Mouse (Mus musculus) urinary bladder, postnatal 14 days (tissue): Measurements from ENCODE around the gene Nup155.
"Not testable (repeated sequence)": the region's sequence is repeated elsewhere in the genome, so short reads cannot be mapped to it uniquely, and the experiment has no call there.

Source experiments
- DNase-seq: peaks from one replicate; pipeline ENCODE4 v3.0.0; 2021; ENCODE audit warnings: low spot score

Gene Nup155

DNA sequence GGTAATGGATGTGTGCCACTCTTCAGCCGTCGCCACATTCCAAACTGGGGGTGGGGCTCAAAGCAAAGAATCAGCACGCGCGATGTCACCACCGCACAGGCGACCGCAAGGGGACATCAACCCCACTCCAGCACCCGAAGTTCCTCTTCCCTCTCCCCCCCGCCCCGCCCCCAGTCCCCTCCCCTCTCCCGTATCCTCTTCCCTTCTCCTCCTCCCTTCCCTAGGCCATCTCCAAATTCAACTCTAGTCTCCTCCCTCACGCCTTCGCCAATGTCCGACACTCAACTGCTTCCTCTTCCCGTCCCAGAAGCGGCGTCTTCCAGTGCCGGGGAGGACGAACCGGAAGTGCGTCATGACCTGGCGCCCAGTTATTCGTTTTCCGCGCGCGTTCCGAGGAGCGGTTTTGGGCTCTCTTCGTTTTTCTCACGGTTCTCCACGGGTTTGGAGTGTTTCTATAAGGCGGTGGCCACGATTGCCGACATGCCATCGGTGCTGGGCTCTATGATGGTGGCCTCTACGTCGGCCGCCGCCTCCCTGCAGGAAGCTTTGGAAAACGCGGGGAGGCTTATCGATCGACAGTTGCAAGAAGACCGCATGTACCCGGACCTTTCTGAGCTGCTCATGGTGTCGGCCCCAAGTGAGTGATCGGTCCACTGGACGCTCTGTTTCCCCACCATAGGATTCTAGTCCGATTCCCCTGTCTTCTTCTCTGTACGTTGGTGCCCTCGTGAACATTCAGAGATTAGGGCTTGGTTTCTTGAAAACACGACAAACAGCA is at the start of gene Nup155:
TSS of gene Nup155 (plus strand) at position 308 of the 778 bp plus-strand sequence.
- peak; percentile 93 for DNase-seq

- no peak for DNase-seq
These were observed 43.9 kb upstream of the Nup155 start for GRCm38 (mm10) chr15:8065221-8065620.

GRCm38 (mm10) chr15:8073159-8073558 is 35.9 kb upstream of the Nup155 start:
- DNase-seq, result not testable (repeated sequence)

DNA sequence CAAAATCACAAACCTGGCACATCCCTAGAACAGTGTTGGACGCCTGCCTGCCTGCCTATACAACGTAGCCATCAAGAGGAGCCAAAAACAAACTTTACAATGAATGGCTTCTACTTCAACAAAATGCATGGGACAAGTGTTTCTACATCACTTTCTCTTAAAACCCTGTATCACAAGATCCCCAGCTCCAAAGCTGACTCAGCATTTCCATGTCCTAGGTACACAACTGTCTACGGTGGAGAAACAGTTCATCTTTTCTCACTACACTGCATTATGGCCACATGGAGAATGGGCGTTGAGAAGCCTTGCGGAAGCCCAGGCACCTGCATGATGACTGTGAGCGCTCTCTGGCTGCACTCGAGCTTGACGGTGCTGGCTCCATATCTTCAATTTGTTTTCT is 26.9 kb upstream of the Nup155 start:
- no peak for DNase-seq

- no peak for DNase-seq
These were observed 21.8 kb upstream of the Nup155 start for GRCm38 (mm10) chr15:8087293-8087692.

GRCm38 (mm10) chr15:8088715-8089114 is 20.4 kb upstream of the Nup155 start:
- no peak for DNase-seq

GRCm38 (mm10) chr15:8090685-8091084 is 18.4 kb upstream of the Nup155 start:
- no peak for DNase-seq

GRCm38 (mm10) chr15:8092668-8093067 is 16.4 kb upstream of the Nup155 start:
- DNase-seq, result not testable (repeated sequence)

- DNase-seq, result peak; percentile 57
These were observed 11.2 kb upstream of the Nup155 start for GRCm38 (mm10) chr15:8097853-8098252.

DNA sequence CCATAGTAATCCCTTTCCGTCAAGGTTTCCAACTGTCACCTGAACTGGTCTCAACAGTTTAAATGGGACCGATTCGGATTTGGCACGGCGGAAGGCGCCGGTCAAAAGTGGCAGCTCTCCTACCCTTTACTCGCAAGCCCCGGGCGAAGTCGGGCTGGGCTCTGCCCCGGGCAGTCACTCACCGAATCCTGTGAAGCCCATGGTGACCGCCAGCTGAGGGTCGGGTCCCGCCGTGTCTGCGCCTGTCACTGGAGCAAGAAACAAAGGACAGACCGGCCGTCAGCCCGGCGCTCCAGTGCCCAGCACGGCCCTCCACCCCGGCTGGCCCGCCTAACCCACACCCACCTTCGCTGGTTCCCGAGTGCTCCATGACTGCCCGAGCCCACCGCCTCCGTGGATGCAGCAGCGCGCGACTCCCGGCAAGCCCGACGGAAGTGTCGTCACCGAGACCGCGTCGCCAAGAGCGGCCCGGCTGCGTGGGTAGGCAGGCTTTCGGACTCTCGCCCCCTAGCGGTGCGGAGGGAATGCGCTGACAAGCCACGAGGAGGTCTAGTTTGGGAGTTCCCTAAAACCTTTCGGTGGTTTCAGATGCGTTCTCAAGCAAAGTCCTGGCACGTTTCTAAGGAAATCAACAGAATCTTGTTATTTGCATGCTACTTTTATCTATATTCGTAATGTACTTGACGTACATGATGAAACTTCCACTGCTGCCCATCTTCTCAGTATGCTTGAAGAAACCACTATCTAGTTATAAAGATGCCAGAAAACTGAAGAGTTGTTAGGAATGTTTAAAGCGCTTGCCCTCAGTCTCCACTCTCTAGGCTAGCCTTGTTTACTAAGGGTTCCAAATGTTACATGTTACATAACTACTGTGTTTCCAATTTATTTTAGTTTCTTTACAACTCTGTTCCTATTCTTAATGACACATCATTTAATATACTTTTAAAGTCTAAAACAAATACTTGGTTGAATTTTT is 10.0 kb upstream of the Nup155 start, which contains the start of gene Wdr70:
TSS of gene Wdr70 (minus strand) at position 436 of the 976 bp plus-strand sequence.
- peak; percentile 97 for DNase-seq

GRCm38 (mm10) chr15:8101975-8102542 is 7.0 kb upstream of the Nup155 start:
- DNase-seq, result not testable (repeated sequence)

DNA sequence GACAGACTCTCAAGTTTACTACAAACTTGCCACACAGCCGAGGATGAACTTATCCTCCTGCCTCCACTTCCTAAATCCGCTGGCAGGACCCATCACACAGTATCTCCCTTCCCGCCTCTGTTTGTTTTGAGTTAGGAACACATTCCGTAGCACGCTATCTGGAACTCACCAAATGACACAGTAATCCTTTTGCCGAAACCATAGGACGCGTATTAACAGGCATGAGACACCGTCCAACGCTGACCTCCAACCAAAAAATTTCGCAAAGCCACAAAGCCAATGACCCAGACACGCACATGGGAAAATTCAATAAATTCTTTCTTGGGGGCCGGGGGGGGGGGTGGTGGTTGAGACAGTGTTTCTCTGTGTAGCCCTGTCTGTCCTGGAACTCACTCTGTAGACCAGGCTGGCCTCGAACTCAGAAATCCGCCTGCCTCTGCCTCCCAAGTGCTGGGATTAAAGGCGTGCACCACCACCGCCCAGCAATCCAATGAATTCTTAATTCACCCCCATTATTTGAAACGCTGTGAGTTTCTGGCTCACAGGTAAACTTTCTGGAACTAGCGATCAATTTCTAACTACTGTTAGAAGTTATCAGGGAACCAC is 610 bp upstream of the Nup155 start:
- no peak for DNase-seq

DNA sequence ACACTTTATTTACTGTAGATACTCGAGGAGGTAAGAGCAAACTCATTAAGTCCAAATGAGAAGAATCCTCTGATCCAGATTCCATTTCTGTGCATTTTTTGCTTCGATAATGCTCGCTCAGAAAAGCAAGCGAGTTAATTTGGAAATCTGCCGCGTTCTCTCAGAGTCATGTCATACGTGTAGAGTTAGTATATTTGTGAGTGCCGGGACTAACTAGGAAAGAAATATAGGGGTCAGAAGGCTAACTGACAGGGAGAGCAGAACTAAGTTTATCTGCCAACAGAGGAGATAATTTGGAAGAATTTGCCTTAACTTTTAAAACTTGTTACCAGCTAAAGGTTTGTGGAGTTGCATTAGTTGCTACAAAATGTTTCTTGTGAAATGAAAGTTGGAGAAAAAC is 709 bp downstream of the Nup155 start:
- DNase-seq, result no peak

GRCm38 (mm10) chr15:8129281-8129680 is 20.2 kb downstream of the Nup155 start:
- no peak for DNase-seq

GRCm38 (mm10) chr15:8131268-8131667 is 22.2 kb downstream of the Nup155 start:
- no peak for DNase-seq

DNA sequence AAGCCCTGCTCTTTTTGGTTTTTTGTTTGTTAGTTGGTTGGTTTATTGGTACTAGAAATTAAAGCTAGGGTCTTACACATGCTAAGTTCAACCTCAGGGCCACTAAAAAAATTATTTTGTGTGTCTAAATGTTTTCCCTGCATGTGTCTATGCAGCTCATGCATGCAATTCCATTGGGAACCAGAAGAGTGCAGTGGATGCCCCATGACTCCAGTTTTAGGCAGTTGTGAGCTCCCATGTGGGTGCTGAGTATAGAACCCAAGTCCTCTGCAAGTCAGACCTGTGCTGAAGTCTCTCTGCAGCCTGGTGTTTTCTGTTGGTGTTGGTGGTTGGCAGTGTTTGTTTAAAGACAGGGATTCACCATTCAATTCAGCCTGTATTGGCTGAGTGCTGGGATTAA is 22.7 kb downstream of the Nup155 start:
- no peak for DNase-seq

- DNase-seq, result no peak
These were observed 26.5 kb downstream of the Nup155 start for GRCm38 (mm10) chr15:8135606-8136005.

DNA sequence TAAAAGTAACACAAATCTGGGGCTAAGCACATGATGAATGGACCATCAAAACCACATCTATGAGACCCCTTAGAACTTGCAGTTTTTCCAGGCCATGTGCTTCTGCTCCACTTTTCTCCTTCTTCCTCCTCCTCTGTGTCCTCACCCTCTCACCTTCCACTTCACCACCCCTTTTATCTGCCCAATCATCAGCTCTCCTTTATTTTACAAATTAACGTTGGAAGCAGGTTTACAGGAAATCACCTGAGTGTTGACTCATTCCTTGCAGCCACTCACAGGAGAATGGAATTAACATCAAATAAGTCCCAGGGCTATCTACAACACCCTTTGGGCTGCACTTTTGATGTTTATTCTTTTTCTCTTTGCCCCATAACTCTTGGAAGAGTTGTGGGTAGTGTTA is 52.8 kb downstream of the Nup155 start:
- no peak for DNase-seq

DNA sequence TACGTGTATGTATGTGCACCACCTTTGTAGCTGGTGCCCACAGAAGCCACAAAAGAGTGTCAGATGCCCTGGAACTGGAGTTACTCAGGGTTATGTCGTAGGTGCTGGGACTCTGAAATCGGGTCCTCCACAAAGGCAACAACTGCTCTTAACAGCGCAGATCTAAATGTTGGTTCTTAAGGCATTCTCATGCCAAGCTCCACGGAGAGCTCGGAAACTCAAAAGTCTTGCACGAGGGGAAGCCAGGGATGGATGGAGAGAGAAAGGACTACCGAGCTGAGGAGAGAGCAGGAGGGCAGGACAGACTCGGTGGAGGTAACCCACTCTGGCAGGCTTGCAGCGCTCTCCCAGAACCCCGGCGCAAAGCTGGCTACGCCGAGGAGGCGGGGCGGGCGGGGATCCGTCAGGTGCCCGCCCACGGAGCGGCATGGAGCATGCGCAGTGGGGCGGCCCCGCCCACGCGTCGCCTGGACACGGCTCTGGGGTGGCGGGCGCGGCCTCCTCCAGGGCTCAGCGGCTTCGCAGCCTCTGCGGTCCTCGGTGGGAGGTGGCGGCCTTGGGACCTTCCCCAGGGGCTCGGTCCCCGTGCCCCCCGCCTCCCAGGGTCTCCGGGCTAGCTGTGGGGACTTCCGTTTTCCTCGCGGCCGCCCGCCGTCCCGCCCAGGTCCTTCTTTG is 59.7 kb downstream of the Nup155 start, which contains the start of gene Cplane1:
TSS of gene Cplane1 (plus strand) at position 516 of the 675 bp plus-strand sequence.
- peak; percentile 94 for DNase-seq

DNA sequence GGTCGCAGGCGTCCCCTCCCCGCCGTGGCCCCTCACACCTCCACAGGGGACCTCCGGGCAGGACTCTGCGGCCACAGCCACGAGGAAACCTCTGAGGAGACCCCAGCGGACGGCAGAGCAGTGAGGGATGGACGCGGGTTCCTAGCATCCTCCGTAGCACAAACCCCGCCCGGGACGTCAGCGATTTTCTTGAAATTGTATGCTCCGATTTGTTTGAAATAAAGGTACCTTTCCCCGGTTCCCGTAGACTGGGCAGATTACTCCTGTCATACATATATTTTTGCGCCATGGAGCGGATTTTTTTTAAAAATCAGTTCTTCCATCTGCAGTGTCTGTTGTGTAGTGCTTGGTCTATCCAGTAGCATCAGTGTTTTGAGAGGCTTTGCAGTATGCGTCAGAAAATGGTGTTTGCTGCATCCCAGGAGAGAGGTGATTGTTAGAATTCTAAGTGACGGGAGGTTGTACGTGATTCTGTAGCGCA is 60.2 kb downstream of the Nup155 start:
- DNase-seq, result no peak

- DNase-seq, result no peak
These were observed 80.5 kb downstream of the Nup155 start for GRCm38 (mm10) chr15:8189563-8189962.
